Mouse (Mus musculus) heart, postnatal 0 days (tissue): Measurements from ENCODE around the gene Cntn5. TPM values are rescaled to one million over a fixed set of nuclear protein-coding genes. Genes with fewer than 3 reads are reported as not detected.

Source experiments
- ATAC-seq: fragments of 200-750 bp; cut with Nextera tagmentation; 2 replicates; pipeline ENCODE4 v1.8.0; 2017; ENCODE audit warnings: low read depth, moderate number of reproducible peaks, moderate library complexity; ENCODE audit not compliant: insufficient read depth
- DNase-seq: peaks from one replicate; pipeline ENCODE4 v3.0.0-alpha.2; 2016; ENCODE audit warnings: low spot score
- H3K27ac ChIP-seq: fragments of 300-500 bp; sonication (generic); 2 replicates; pipeline ENCODE4 v1.5.1; 2014; ENCODE audit warnings: low read depth, mild to moderate bottlenecking
- H3K27me3 ChIP-seq: fragments of 300-500 bp; sonication (generic); 2 replicates; pipeline ENCODE4 v1.6.1; 2014; ENCODE audit warnings: low read length, mixed read lengths; ENCODE audit not compliant: control insufficient read depth, insufficient read depth
- H3K36me3 ChIP-seq: fragments of 300-500 bp; sonication (generic); replicated peaks from 2 replicates; pipeline ENCODE4 v1.6.1; 2014; ENCODE audit warnings: low read length, mixed read lengths; ENCODE audit not compliant: control insufficient read depth, insufficient read depth
- H3K4me1 ChIP-seq: fragments of 300-500 bp; sonication (generic); 2 replicates; pipeline ENCODE4 v1.6.1; 2014; ENCODE audit warnings: antibody characterized with exemption; ENCODE audit not compliant: control insufficient read depth, insufficient read depth
- H3K4me2 ChIP-seq: fragments of 300-500 bp; sonication (generic); 2 replicates; pipeline ENCODE4 v1.6.1; 2014; ENCODE audit warnings: low read depth, mild to moderate bottlenecking, low read length, moderate library complexity
- H3K4me3 ChIP-seq: fragments of 300-500 bp; sonication (generic); 2 replicates; pipeline ENCODE4 v1.5.1; 2014; ENCODE audit warnings: low read depth, low read length
- H3K9ac ChIP-seq: fragments of 300-500 bp; sonication (generic); replicated peaks from 2 replicates; pipeline ENCODE4 v1.6.1; 2014; ENCODE audit warnings: low read depth, low read length, mixed read lengths
- H3K9me3 ChIP-seq: fragments of 300-500 bp; sonication (generic); replicated peaks from 2 replicates; pipeline ENCODE4 v1.6.1; 2016; ENCODE audit warnings: low read length; ENCODE audit not compliant: control insufficient read depth
- CTCF ChIP-seq: IDR thresholded peaks from 2 replicates; pipeline ENCODE4 v1.5.1; 2016; ENCODE audit warnings: antibody characterized with exemption, control low read depth, low read depth
- EP300 ChIP-seq: IDR thresholded peaks from 2 replicates; pipeline ENCODE4 v1.6.1; 2016; ENCODE audit warnings: antibody characterized with exemption, low read depth
- WGBS: fragments of 180-500 bp; shearing (Covaris S2); extraction: QIAGEN DNeasy Blood & Tissue Kit; methylation state at CpG from one replicate; pipeline ENCODE4 v1.1.7; 2014; 5-methylcytosine and 5-hydroxymethylcytosine counted together
- polyA plus RNA-seq: library from polyadenylated mRNA; unstranded; fragments of >200 nt; fragmentation: Nextera tagmentation; extraction: Ambion mirVana; gene quantifications from 2 replicates; pipeline ENCODE4 v1.2.1, GENCODE M21; 2015
- total RNA-seq: library from RNA; depleted of rRNA; stranded (reverse); fragments of >200 nt; gene quantifications from 2 replicates; pipeline ENCODE4 v1.2.3, GENCODE M21; 2014; ENCODE audit warnings: low replicate concordance

The Cntn5 gene
- total and polyA plus RNA-seq, 2 experiments from 2014 or later, result 0.07 to 0.19 TPM

DNA sequence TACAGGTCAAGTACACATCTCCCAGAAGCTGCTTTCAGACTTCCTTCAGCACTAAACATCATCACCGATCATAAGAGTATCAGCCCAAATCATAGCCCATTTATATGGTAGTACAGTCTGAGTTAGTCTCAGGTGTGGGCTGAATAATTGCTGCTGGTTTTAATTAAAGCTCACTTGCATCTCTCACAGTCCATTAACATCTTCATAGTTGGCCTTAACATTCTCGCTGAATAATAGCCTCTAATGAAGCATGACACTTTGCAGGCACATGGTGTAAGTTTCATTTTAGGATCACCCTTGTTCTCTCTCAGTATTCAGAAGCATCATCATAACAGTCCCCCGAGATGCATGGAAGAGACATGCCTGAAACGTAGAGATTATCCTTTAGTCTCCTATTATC is 796.7 kb downstream of the Cntn5 start:
- 80% methylated on average over 4 of the region's 4 CpGs for WGBS
- no peak overlapping the region for H3K27ac ChIP-seq
- no peaks in the 10 kb centered on the region for H3K9me3 ChIP-seq
- no peaks in the 10 kb centered on the region for H3K4me1 ChIP-seq
- DNase-seq, result no peak
- H3K36me3 ChIP-seq, result no peaks in the 10 kb centered on the region
- H3K27me3 ChIP-seq, result no peaks in the 10 kb centered on the region
- ATAC-seq, result no peak
- no peak overlapping the region for H3K4me3 ChIP-seq
- TF ChIP-seq EP300 (no peak), CTCF (no peak)
- H3K4me2 ChIP-seq, result no peak overlapping the region
- no peak overlapping the region for H3K9ac ChIP-seq

GRCm38 (mm10) chr9:10101812-10102440 is 802.6 kb downstream of the Cntn5 start:
- Histone ChIP-seq H3K4me2 (no peak overlapping the region), H3K27ac (no peak overlapping the region), H3K36me3 (no peaks in the 10 kb centered on the region), H3K4me1 (no peaks in the 10 kb centered on the region), H3K4me3 (no peak overlapping the region), H3K9me3 (no peaks in the 10 kb centered on the region), H3K9ac (no peak overlapping the region), H3K27me3 (no peaks in the 10 kb centered on the region)
- DNase-seq (no peak), ATAC-seq (no peak)
- no peak for TF ChIP-seq EP300
- no peak for TF ChIP-seq CTCF
- WGBS, result 31% methylated on average over 5 of the region's 5 CpGs

DNA sequence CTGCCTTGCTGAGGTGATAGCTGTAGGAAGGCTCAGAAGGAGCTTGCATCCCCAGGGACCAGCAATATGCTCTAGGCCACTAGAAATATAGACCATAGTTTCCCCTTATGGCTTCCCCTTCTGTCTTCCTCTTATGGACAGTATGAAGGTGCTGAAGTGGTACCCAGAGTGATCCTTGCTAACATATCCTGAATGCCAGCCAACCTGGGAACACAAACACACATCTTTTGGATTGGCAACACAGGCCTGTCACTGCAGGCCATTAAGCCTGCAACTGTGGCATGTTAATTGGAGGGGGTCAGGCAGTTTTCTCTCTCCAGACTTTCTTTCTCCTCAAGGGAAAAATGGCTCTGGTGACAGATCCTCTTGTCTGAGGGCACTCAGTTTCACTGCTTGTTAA is 828.3 kb downstream of the Cntn5 start:
- Histone ChIP-seq H3K36me3 (no peaks in the 10 kb centered on the region), H3K27ac (no peak overlapping the region), H3K27me3 (no peaks in the 10 kb centered on the region), H3K9me3 (no peaks in the 10 kb centered on the region), H3K4me2 (no peak overlapping the region), H3K9ac (no peak overlapping the region), H3K4me3 (no peak overlapping the region), H3K4me1 (no peaks in the 10 kb centered on the region)
- DNase-seq (no peak), ATAC-seq (no peak)
- TF ChIP-seq EP300 (no peak), CTCF (no peak)

DNA sequence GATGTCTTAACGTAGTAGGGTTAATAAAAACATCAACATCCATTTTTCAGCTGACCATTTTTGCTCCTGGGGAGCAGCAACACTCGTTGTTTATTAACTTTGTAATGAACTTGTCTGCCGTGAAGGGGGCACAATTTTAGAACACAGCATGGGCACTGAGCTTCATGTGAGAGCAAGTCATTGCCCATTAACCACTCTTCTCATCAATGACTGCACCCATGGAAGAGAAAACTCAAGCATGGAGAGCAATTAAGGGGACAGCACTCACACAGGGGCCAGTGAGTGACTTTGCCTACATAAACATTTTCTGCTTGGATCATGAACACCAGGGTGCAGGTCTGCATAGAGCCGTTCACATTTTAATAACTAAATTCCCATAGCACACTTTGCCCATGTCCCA is 831.2 kb downstream of the Cntn5 start:
- 79% methylated on average over 4 of the region's 4 CpGs for WGBS

DNA sequence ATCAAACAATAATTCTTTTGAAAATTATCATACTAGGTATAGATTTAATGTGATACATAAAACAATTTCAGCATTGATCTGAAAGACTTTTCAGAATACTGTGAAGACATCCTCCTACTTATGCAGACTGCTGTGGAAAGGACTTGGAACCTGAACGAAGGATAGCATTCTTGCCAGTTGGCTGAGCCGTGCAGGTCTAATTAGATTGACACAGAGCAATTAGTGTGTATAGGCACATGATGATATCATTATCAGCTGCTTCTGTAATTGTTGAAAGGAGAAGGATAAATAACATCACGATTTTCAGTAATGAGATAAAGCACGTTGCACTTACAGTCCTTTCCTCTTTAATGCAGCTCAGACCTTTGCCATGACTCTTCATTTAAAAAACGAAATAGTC is 831.7 kb downstream of the Cntn5 start:
- Histone ChIP-seq H3K9me3 (no peaks in the 10 kb centered on the region), H3K4me3 (no peak overlapping the region), H3K4me1 (no peaks in the 10 kb centered on the region), H3K36me3 (no peaks in the 10 kb centered on the region), H3K9ac (no peak overlapping the region), H3K27ac (no peak overlapping the region), H3K27me3 (no peaks in the 10 kb centered on the region), H3K4me2 (no peak overlapping the region)
- TF ChIP-seq EP300 (no peak), CTCF (no peak)
- ATAC-seq (no peak), DNase-seq (no peak)
- 34% methylated on average over 5 of the region's 5 CpGs for WGBS

More for the DNA sequence above, 831.2 kb downstream of the Cntn5 start:
- Histone ChIP-seq H3K27me3 (no peaks in the 10 kb centered on the region), H3K4me1 (no peaks in the 10 kb centered on the region), H3K4me3 (no peak overlapping the region), H3K9me3 (no peaks in the 10 kb centered on the region), H3K27ac (no peak overlapping the region), H3K36me3 (no peaks in the 10 kb centered on the region), H3K9ac (no peak overlapping the region), H3K4me2 (no peak overlapping the region)
- no peak for TF ChIP-seq CTCF
- no peak for TF ChIP-seq EP300
- no peak for DNase-seq
- ATAC-seq, result no peak

DNA sequence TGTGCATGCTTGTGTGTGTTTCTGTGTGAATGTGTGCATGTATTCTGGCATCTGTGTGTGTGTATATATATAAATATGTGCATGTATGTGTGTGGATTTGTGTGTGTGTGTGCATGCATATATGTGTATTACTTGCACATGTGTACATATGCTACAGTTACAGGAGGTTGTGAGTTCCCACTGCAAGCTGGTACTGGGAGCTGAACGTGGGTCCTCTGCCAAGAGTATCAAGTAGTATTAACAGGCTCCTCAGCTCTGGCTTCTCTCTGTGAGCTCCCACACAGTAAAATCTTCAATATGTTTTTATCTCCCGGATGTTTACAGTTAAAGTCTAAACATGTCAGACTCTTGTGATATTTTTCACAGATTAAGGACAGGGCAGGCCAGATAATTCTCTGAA is 833.3 kb downstream of the Cntn5 start:
- Histone ChIP-seq H3K4me2 (no peak overlapping the region), H3K27me3 (no peaks in the 10 kb centered on the region), H3K4me1 (no peaks in the 10 kb centered on the region), H3K36me3 (no peaks in the 10 kb centered on the region), H3K9me3 (no peaks in the 10 kb centered on the region), H3K27ac (no peak overlapping the region), H3K4me3 (no peak overlapping the region), H3K9ac (no peak overlapping the region)
- no peak for DNase-seq
- ATAC-seq, result no peak
- WGBS, result 52% methylated on average over 2 of the region's 2 CpGs
- TF ChIP-seq CTCF, result no peak
- no peak for TF ChIP-seq EP300
